Mouse (Mus musculus) cerebellum, adult 2 months (tissue): ENCODE measurements around the gene Tas2r104. TPM values are rescaled to one million over a fixed set of nuclear protein-coding genes. Genes with fewer than 3 reads are reported as not detected.

ENCODE experiments used
- DNase-seq, 2 experiments: peaks; one replicate each; pipeline ENCODE4 v3.0.0; 2021
- H3K27ac ChIP-seq: fragments of 200-500 bp; 2 replicates; pipeline ENCODE4 v1.5.1; 2012; ENCODE audit warnings: low read length, control low read depth, inconsistent platforms; ENCODE audit not compliant: insufficient read depth
- H3K27me3 ChIP-seq: fragments of 200-500 bp; 2 replicates; pipeline ENCODE4 v1.6.1; 2012; ENCODE audit warnings: inconsistent platforms, mild to moderate bottlenecking, low read length, moderate library complexity; ENCODE audit not compliant: control insufficient read depth, insufficient read depth
- H3K4me1 ChIP-seq: fragments of 200-500 bp; 2 replicates; pipeline ENCODE4 v1.6.1; 2011; ENCODE audit warnings: low read length; ENCODE audit not compliant: control insufficient read depth, insufficient read depth
- H3K4me3 ChIP-seq: fragments of 200-500 bp; replicated peaks from 2 replicates; pipeline ENCODE3; 2011; ENCODE audit warnings: mild to moderate bottlenecking, low read depth, low read length, control low read depth; ENCODE audit not compliant: insufficient read depth
- CTCF ChIP-seq: fragments of 200-500 bp; IDR thresholded peaks from 2 replicates; pipeline ENCODE4 v1.5.1; 2011; ENCODE audit warnings: low read depth, mild to moderate bottlenecking, control low read depth, low read length, moderate library complexity, borderline replicate concordance; ENCODE audit not compliant: insufficient read depth
- POLR2A ChIP-seq: fragments of 200-500 bp; IDR thresholded peaks from 2 replicates; pipeline ENCODE4 v1.6.1; 2011; ENCODE audit warnings: low read length, control low read depth, borderline replicate concordance; ENCODE audit not compliant: insufficient read depth
- WGBS: fragments of 180-500 bp; shearing (Covaris S2); methylation state at CpG from one replicate; pipeline ENCODE4 v1.1.7; 2018; 5-methylcytosine and 5-hydroxymethylcytosine counted together
- polyA plus RNA-seq: library from polyadenylated mRNA; depleted of rRNA; stranded (reverse); fragments of >200 nt; gene quantifications from 2 replicates; pipeline ENCODE4 v1.2.3, GENCODE M21; 2012; rRNA removed

Gene Tas2r104
- not detected in 2 replicates for polyA plus RNA-seq

- WGBS, result 60% methylated on average over 1 of the region's 1 CpGs
- TF ChIP-seq POLR2A (no peak), CTCF (no peak)
- H3K27me3 ChIP-seq, result no peaks in the 10 kb centered on the region
- DNase-seq, result no peak
- H3K4me1 ChIP-seq, result no peaks in the 10 kb centered on the region
- H3K4me3 ChIP-seq, result no peak within 1 kb of the TSS
- no peak within 1 kb of the TSS for H3K27ac ChIP-seq
Observed at GRCm38 (mm10) chr6:131685644-131686043, at the start of gene Tas2r104. Tas2r104 (minus strand) TSS chr6:131685744.

DNA sequence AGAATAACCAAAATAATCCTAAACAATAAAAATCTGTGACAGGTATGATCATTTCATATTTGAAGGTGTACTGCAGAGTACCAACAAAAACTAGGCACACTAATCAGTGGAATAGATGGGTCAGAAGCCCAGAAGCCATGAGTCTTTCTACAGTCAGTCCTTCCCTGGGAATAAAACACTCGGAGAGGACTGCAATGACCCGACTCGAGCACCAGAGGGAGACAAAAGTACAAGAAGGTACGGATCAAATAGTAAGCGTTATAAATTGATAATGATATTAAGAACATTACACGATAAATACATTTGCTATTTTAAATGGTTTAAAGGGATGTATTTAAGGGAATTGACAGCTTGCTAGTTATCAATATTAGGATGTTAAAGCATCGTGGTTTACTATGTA is 27.3 kb upstream of the Tas2r104 start:
- TF ChIP-seq CTCF (no peak), POLR2A (no peak)
- 47% methylated on average over 7 of the region's 7 CpGs for WGBS
- no peak for DNase-seq
- Histone ChIP-seq H3K4me3 (no peak overlapping the region), H3K4me1 (no peaks in the 10 kb centered on the region), H3K27me3 (no peaks in the 10 kb centered on the region), H3K27ac (no peak overlapping the region)

GRCm38 (mm10) chr6:131689963-131690362 is 4.4 kb upstream of the Tas2r104 start, which contains the start of gene Tas2r114:
Tas2r114 (minus strand) TSS chr6:131690063.
- TF ChIP-seq POLR2A, result no peak
- TF ChIP-seq CTCF, result no peak
- no peaks in the 10 kb centered on the region for H3K4me1 ChIP-seq
- no peaks in the 10 kb centered on the region for H3K27me3 ChIP-seq
- no peak within 1 kb of the TSS for H3K27ac ChIP-seq
- DNase-seq, result no peak
- H3K4me3 ChIP-seq, result no peak within 1 kb of the TSS

GRCm38 (mm10) chr6:131687395-131687794 is 1.9 kb upstream of the Tas2r104 start, which contains the start of gene Tas2r105:
Tas2r105 (minus strand) TSS chr6:131687495.
- Histone ChIP-seq H3K4me3 (no peak within 1 kb of the TSS), H3K4me1 (no peaks in the 10 kb centered on the region), H3K27me3 (no peaks in the 10 kb centered on the region), H3K27ac (no peak within 1 kb of the TSS)
- no peak for DNase-seq
- TF ChIP-seq CTCF (no peak), POLR2A (no peak)
- WGBS, result 69% methylated on average over 1 of the region's 1 CpGs

- no peak within 1 kb of the TSS for H3K27ac ChIP-seq
- no peaks in the 10 kb centered on the region for H3K27me3 ChIP-seq
- TF ChIP-seq POLR2A (no peak), CTCF (no peak)
- H3K4me1 ChIP-seq, result no peaks in the 10 kb centered on the region
- 69% methylated on average over 3 of the region's 3 CpGs for WGBS
- no peak within 1 kb of the TSS for H3K4me3 ChIP-seq
- DNase-seq, result no peak
Observed at GRCm38 (mm10) chr6:131678786-131679185, 6.8 kb downstream of the Tas2r104 start, which contains the start of gene Tas2r106. Tas2r106 (minus strand) TSS chr6:131678886.

- TF ChIP-seq CTCF (no peak), POLR2A (no peak)
- Histone ChIP-seq H3K27me3 (no peaks in the 10 kb centered on the region), H3K27ac (no peak within 1 kb of the TSS), H3K4me1 (no peaks in the 10 kb centered on the region), H3K4me3 (no peak within 1 kb of the TSS)
- no peak for DNase-seq
Observed at GRCm38 (mm10) chr6:131660049-131660448, 25.5 kb downstream of the Tas2r104 start, which contains the start of gene Tas2r107. Tas2r107 (minus strand) TSS chr6:131660149.

Other genes starting within 250 kb of the Tas2r104 start
- not detected in 2 replicates for gene 5430401F13Rik, start 199.3 kb downstream of the Tas2r104 start, polyA plus RNA-seq
- gene Gm6619, start 199.3 kb downstream of the Tas2r104 start, polyA plus RNA-seq, result not detected in 2 replicates
- not detected in 2 replicates for gene Tas2r130, start 54.8 kb downstream of the Tas2r104 start, polyA plus RNA-seq
- not detected in 2 replicates for gene Tas2r107, start 25.6 kb downstream of the Tas2r104 start, polyA plus RNA-seq
- not detected in 2 replicates for gene Tas2r106, start 6.9 kb downstream of the Tas2r104 start, polyA plus RNA-seq
- gene Tas2r105, start 1.8 kb upstream of the Tas2r104 start, polyA plus RNA-seq, result not detected in 2 replicates
- gene Tas2r114, start 4.3 kb upstream of the Tas2r104 start, polyA plus RNA-seq, result not detected in 2 replicates